Mouse (Mus musculus): ENCODE results near the gene Syt11. TPM values are rescaled to one million over a fixed set of nuclear protein-coding genes. Genes with fewer than 3 reads are reported as not detected.
"Not testable (repeated sequence)": the region's sequence is repeated elsewhere in the genome, so short reads cannot be mapped to it uniquely, and the experiment has no call there.

Gene Syt11
- polyA plus RNA-seq, 1 experiment from 2014 or later, result 121 TPM

- H3K4me3 ChIP-seq, result peak within 1 kb of the TSS; percentile 82
- H3K36me3 ChIP-seq (replicated peaks), result peaks cover 69% of the 10 kb centered on the region
- 2% methylated on average over 27 of the region's 27 CpGs for WGBS
- no peaks in the 10 kb centered on the region for H3K9me3 ChIP-seq
- peak; percentile 80 for DNase-seq (ENCODE audit: extremely low spot score, low spot score)
- peak within 1 kb of the TSS; percentile 86 for H3K27ac ChIP-seq
- no peaks in the 10 kb centered on the region for H3K27me3 ChIP-seq (ENCODE audit: poor library complexity, severe bottlenecking)
- H3K4me1 ChIP-seq, result peaks cover 25% of the 10 kb centered on the region
Observed at GRCm38 (mm10) chr3:88716399-88717197, 58.4 kb downstream of the Syt11 start, which contains the start of gene Rit1. Gene Rit1 (plus strand): TSS chr3:88716838.

- H3K36me3 ChIP-seq (replicated peaks), result peaks cover 69% of the 10 kb centered on the region
- WGBS, result 93% methylated on average over 5 of the region's 5 CpGs
- not testable (repeated sequence) for H3K9me3 ChIP-seq; H3K27me3 ChIP-seq (ENCODE audit: poor library complexity, severe bottlenecking); DNase-seq (ENCODE audit: extremely low spot score, low spot score); H3K27ac ChIP-seq; H3K4me3 ChIP-seq
- peaks cover 25% of the 10 kb centered on the region for H3K4me1 ChIP-seq
Observed at GRCm38 (mm10) chr3:88715716-88716115, 59.2 kb downstream of the Syt11 start.

- DNase-seq (ENCODE audit: extremely low spot score, low spot score), result no peak
- Histone ChIP-seq H3K9me3 (no peaks in the 10 kb centered on the region), H3K4me1 (peaks cover 25% of the 10 kb centered on the region), H3K27ac (no peak overlapping the region), H3K27me3 (ENCODE audit: poor library complexity, severe bottlenecking) (no peaks in the 10 kb centered on the region), H3K36me3 (replicated peaks) (peaks cover 69% of the 10 kb centered on the region), H3K4me3 (no peak overlapping the region)
- WGBS, result 81% methylated on average over 2 of the region's 2 CpGs
Observed at GRCm38 (mm10) chr3:88714725-88715124, 60.2 kb downstream of the Syt11 start.

GRCm38 (mm10) chr3:88713709-88714108 is 61.3 kb downstream of the Syt11 start:
- Histone ChIP-seq H3K4me3 (no peak overlapping the region), H3K4me1 (peaks cover 20% of the 10 kb centered on the region), H3K36me3 (replicated peaks) (peaks cover 69% of the 10 kb centered on the region), H3K9me3 (no peaks in the 10 kb centered on the region), H3K27me3 (ENCODE audit: poor library complexity, severe bottlenecking) (no peaks in the 10 kb centered on the region), H3K27ac (no peak overlapping the region)
- 93% methylated on average over 4 of the region's 4 CpGs for WGBS
- no peak for DNase-seq (ENCODE audit: extremely low spot score, low spot score)

GRCm38 (mm10) chr3:88701222-88701621 is 73.7 kb downstream of the Syt11 start:
- Histone ChIP-seq H3K27me3 (ENCODE audit: poor library complexity, severe bottlenecking) (no peaks in the 10 kb centered on the region), H3K36me3 (replicated peaks) (peaks cover 99% of the 10 kb centered on the region), H3K9me3 (no peaks in the 10 kb centered on the region), H3K27ac (no peak overlapping the region), H3K4me3 (no peak overlapping the region), H3K4me1 (no peaks in the 10 kb centered on the region)
- DNase-seq (ENCODE audit: extremely low spot score, low spot score), result no peak
- 90% methylated on average over 3 of the region's 3 CpGs for WGBS

GRCm38 (mm10) chr3:88700247-88700646 is 74.7 kb downstream of the Syt11 start:
- Histone ChIP-seq H3K4me3 (no peak overlapping the region), H3K36me3 (replicated peaks) (peaks cover 99% of the 10 kb centered on the region), H3K9me3 (no peaks in the 10 kb centered on the region), H3K27me3 (ENCODE audit: poor library complexity, severe bottlenecking) (no peaks in the 10 kb centered on the region), H3K4me1 (no peaks in the 10 kb centered on the region), H3K27ac (no peak overlapping the region)
- DNase-seq (ENCODE audit: extremely low spot score, low spot score), result no peak
- WGBS, result 97% methylated on average over 3 of the region's 3 CpGs

GRCm38 (mm10) chr3:88698834-88699233 is 76.1 kb downstream of the Syt11 start:
- Histone ChIP-seq H3K9me3 (no peaks in the 10 kb centered on the region), H3K27ac (no peak overlapping the region), H3K4me3 (no peak overlapping the region), H3K27me3 (ENCODE audit: poor library complexity, severe bottlenecking) (no peaks in the 10 kb centered on the region), H3K36me3 (replicated peaks) (peaks cover 99% of the 10 kb centered on the region), H3K4me1 (no peaks in the 10 kb centered on the region)
- WGBS, result 96% methylated on average over 6 of the region's 6 CpGs
- DNase-seq (ENCODE audit: extremely low spot score, low spot score), result no peak

- no peak for DNase-seq (ENCODE audit: extremely low spot score, low spot score)
- H3K4me1 ChIP-seq, result no peaks in the 10 kb centered on the region
- H3K27ac ChIP-seq, result no peak overlapping the region
- peaks cover 99% of the 10 kb centered on the region for H3K36me3 ChIP-seq (replicated peaks)
- H3K9me3 ChIP-seq, result no peaks in the 10 kb centered on the region
- WGBS, result 97% methylated on average over 1 of the region's 1 CpGs
- no peak overlapping the region for H3K4me3 ChIP-seq
- no peaks in the 10 kb centered on the region for H3K27me3 ChIP-seq (ENCODE audit: poor library complexity, severe bottlenecking)
Observed at GRCm38 (mm10) chr3:88698051-88698450, 76.9 kb downstream of the Syt11 start.

- H3K4me1 ChIP-seq, result no peaks in the 10 kb centered on the region
- no peak overlapping the region for H3K4me3 ChIP-seq
- no peak for DNase-seq (ENCODE audit: extremely low spot score, low spot score)
- H3K27me3 ChIP-seq (ENCODE audit: poor library complexity, severe bottlenecking), result no peaks in the 10 kb centered on the region
- H3K27ac ChIP-seq, result no peak overlapping the region
- H3K36me3 ChIP-seq (replicated peaks), result peaks cover 100% of the 10 kb centered on the region
- no peaks in the 10 kb centered on the region for H3K9me3 ChIP-seq
Observed at GRCm38 (mm10) chr3:88695545-88695944, 79.4 kb downstream of the Syt11 start.

Other genes starting within 250 kb of the Syt11 start
- 27.4 and 28.6 TPM in 2 replicates for gene Mex3a, start 242.8 kb downstream of the Syt11 start, polyA plus RNA-seq (2016; fragmentation: Nextera tagmentation; extraction: Ambion mirVana)
- 2.8 and 4.0 TPM in 2 replicates for gene Rab25, start 226.9 kb downstream of the Syt11 start, polyA plus RNA-seq (2016; fragmentation: Nextera tagmentation; extraction: Ambion mirVana)
- 172 and 174 TPM in 2 replicates for gene Lamtor2, start 222.1 kb downstream of the Syt11 start, polyA plus RNA-seq (2016; fragmentation: Nextera tagmentation; extraction: Ambion mirVana)
- 73.4 and 77.4 TPM in 2 replicates for gene Ubqln4, start 221.4 kb downstream of the Syt11 start, polyA plus RNA-seq (2016; fragmentation: Nextera tagmentation; extraction: Ambion mirVana)
- 174 and 188 TPM in 2 replicates for gene Ssr2, start 199.3 kb downstream of the Syt11 start, polyA plus RNA-seq (2016; fragmentation: Nextera tagmentation; extraction: Ambion mirVana)
- 79.3 and 92.6 TPM in 2 replicates for gene Arhgef2, start 169.2 kb downstream of the Syt11 start, polyA plus RNA-seq (2016; fragmentation: Nextera tagmentation; extraction: Ambion mirVana)
- gene Rxfp4, start 122.0 kb downstream of the Syt11 start, polyA plus RNA-seq (2016; fragmentation: Nextera tagmentation; extraction: Ambion mirVana), result not detected in 2 replicates
- gene Khdc4, start 89.4 kb downstream of the Syt11 start, polyA plus RNA-seq (2016; fragmentation: Nextera tagmentation; extraction: Ambion mirVana), result 86.3 and 97.3 TPM in 2 replicates
- gene Rit1, start 58.3 kb downstream of the Syt11 start, polyA plus RNA-seq (2016; fragmentation: Nextera tagmentation; extraction: Ambion mirVana), result 32.3 and 34.3 TPM in 2 replicates
- gene Gon4l, start 60.1 kb upstream of the Syt11 start, polyA plus RNA-seq (2016; fragmentation: Nextera tagmentation; extraction: Ambion mirVana), result 17.5 and 18.4 TPM in 2 replicates
- 70.0 and 70.2 TPM in 2 replicates for gene Msto1, start 138.8 kb upstream of the Syt11 start, polyA plus RNA-seq (2016; fragmentation: Nextera tagmentation; extraction: Ambion mirVana)
- 14.2 and 15.2 TPM in 2 replicates for gene Ash1l, start 175.5 kb upstream of the Syt11 start, polyA plus RNA-seq (2016; fragmentation: Nextera tagmentation; extraction: Ambion mirVana)
- 133 and 135 TPM in 2 replicates for gene Dap3, start 176.0 kb upstream of the Syt11 start, polyA plus RNA-seq (2016; fragmentation: Nextera tagmentation; extraction: Ambion mirVana)